Mouse (Mus musculus) stomach, embryonic 15.5 days (tissue): ENCODE measurements around the gene Gabrb1. TPM values are rescaled to one million over a fixed set of nuclear protein-coding genes. Genes with fewer than 3 reads are reported as not detected.

ENCODE experiments used
- ATAC-seq: fragments of 200-750 bp; cut with Nextera tagmentation; 2 replicates; pipeline ENCODE4 v1.8.0; 2017; ENCODE audit warnings: low read depth, moderate number of reproducible peaks, moderate TSS enrichment; ENCODE audit not compliant: insufficient read depth, low FRiP score
- H3K27ac ChIP-seq: fragments of 300-500 bp; sonication (generic); 2 replicates; pipeline ENCODE4 v1.5.1; 2015; ENCODE audit warnings: mild to moderate bottlenecking, inconsistent platforms
- H3K27me3 ChIP-seq: fragments of 300-500 bp; sonication (generic); replicated peaks from 2 replicates; pipeline ENCODE4 v1.6.1; 2015; ENCODE audit warnings: inconsistent platforms
- H3K36me3 ChIP-seq: fragments of 300-500 bp; sonication (generic); 2 replicates; pipeline ENCODE4 v1.6.1; 2015; ENCODE audit warnings: inconsistent platforms
- H3K4me1 ChIP-seq: fragments of 300-500 bp; sonication (generic); 2 replicates; pipeline ENCODE4 v1.6.1; 2015; ENCODE audit warnings: inconsistent platforms
- H3K4me2 ChIP-seq: fragments of 300-500 bp; sonication (generic); 2 replicates; pipeline ENCODE4 v1.6.1; 2015; ENCODE audit warnings: mild to moderate bottlenecking, inconsistent platforms
- H3K4me3 ChIP-seq: fragments of 300-500 bp; sonication (generic); replicated peaks from 2 replicates; pipeline ENCODE4 v1.5.1; 2015; ENCODE audit warnings: inconsistent platforms
- H3K9ac ChIP-seq: fragments of 300-500 bp; sonication (generic); 2 replicates; pipeline ENCODE4 v1.6.1; 2015; ENCODE audit warnings: inconsistent platforms
- H3K9me3 ChIP-seq: fragments of 300-500 bp; sonication (generic); 2 replicates; pipeline ENCODE4 v1.6.1; 2016; ENCODE audit warnings: inconsistent platforms
- WGBS: fragments of 180-500 bp; shearing (Covaris S2); methylation state at CpG from one replicate; pipeline ENCODE4 v1.1.7; 2015; 5-methylcytosine and 5-hydroxymethylcytosine counted together
- polyA plus RNA-seq: library from polyadenylated mRNA; unstranded; fragments of >200 nt; fragmentation: Nextera tagmentation; extraction: Ambion mirVana; gene quantifications from 2 replicates; pipeline ENCODE4 v1.2.1, GENCODE M21; 2015

The Gabrb1 gene
- polyA plus RNA-seq, 1 experiment from 2014 or later: 0.63 TPM

DNA sequence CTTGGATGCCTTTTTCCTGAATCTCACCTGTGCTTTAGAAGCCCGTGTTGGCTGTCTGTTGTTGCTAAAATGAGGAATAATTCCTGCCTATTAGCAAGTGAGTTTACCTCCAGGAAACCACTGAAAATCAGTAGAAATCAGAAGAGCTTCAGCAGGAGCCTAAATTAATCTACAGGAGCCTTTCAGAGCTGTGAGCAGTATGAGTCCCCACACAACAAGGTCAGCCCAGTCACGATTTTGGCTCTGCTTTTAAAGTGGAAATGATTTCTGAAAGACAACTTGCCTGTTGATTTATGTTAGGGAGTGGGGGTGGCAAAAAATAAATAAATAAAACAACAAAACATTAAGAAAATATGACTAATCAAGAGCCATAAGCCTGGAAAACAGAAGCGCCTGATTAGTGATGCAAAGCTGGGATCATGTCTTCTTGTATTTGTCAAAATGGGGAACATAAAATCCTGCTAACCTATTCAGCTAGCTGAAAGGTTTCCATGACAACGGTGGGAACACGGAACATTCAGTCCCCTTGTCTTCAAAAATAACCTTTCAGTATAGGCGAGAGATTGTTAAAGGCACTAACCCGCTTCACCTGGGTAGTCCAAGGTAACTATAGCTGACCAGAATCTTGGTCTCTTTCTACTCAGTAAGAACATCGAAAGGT is 312.4 kb downstream of the Gabrb1 start:
- H3K36me3 ChIP-seq: no peaks in the 10 kb centered on the region
- no peak overlapping the region for H3K27ac ChIP-seq

DNA sequence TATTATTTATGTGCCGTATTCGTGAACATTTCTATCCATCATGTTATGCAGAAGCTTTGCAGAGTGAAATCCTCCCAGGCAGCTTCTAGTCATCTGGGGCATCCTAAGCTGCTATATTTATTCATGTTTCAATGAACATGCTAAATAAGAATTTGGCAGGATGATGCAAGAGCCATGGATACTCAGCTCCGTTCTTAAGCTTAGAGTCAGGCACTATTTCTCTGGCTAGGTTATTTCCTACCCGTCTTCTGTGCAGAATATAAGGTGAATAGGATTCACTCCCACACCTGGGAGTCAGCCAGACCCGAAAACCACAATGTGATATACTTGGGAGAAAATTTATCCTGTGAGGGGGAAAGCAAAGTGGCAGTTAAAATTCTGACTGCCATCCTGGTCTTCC is 314.9 kb downstream of the Gabrb1 start:
- WGBS: 46% methylated on average over 5 of the region's 5 CpGs
- Histone ChIP-seq H3K9ac (no peak overlapping the region), H3K27me3 (no peaks in the 10 kb centered on the region), H3K27ac (no peak overlapping the region), H3K36me3 (no peaks in the 10 kb centered on the region), H3K4me3 (no peak overlapping the region), H3K4me1 (no peaks in the 10 kb centered on the region), H3K9me3 (no peaks in the 10 kb centered on the region), H3K4me2 (no peak overlapping the region)
- no peak for ATAC-seq

More for the DNA sequence above, 312.4 kb downstream of the Gabrb1 start:
- H3K4me1 ChIP-seq: no peaks in the 10 kb centered on the region
- WGBS: 79% methylated on average over 8 of the region's 8 CpGs
- H3K27me3 ChIP-seq: no peaks in the 10 kb centered on the region
- H3K9me3 ChIP-seq: no peaks in the 10 kb centered on the region
- no peak overlapping the region for H3K4me3 ChIP-seq
- no peak for ATAC-seq
- H3K9ac ChIP-seq: no peak overlapping the region
- no peak overlapping the region for H3K4me2 ChIP-seq

DNA sequence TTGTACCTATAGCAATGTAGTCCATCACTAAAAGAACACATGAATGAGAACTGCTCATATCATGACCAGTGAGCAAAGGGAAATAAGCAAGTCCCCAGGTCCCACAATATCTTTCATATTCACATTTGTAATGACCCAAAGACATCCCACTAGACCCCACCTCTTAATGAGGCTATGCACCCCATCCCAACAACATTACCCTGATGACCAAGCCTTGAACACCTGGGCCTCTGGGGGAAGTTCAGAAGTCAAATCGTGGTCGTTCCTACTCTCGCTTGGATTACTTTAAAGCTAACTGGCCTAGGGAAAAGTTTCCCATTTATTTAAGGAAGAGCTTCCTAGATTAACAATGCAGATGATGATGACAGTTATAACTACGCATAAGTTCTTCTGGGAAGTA is 318.2 kb downstream of the Gabrb1 start:
- H3K4me1 ChIP-seq: no peaks in the 10 kb centered on the region
- no peaks in the 10 kb centered on the region for H3K36me3 ChIP-seq
- H3K4me2 ChIP-seq: no peak overlapping the region
- H3K9ac ChIP-seq: no peak overlapping the region
- ATAC-seq: no peak
- WGBS: 83% methylated on average over 4 of the region's 4 CpGs
- no peaks in the 10 kb centered on the region for H3K27me3 ChIP-seq
- no peak overlapping the region for H3K4me3 ChIP-seq
- no peak overlapping the region for H3K27ac ChIP-seq
- H3K9me3 ChIP-seq: no peaks in the 10 kb centered on the region

DNA sequence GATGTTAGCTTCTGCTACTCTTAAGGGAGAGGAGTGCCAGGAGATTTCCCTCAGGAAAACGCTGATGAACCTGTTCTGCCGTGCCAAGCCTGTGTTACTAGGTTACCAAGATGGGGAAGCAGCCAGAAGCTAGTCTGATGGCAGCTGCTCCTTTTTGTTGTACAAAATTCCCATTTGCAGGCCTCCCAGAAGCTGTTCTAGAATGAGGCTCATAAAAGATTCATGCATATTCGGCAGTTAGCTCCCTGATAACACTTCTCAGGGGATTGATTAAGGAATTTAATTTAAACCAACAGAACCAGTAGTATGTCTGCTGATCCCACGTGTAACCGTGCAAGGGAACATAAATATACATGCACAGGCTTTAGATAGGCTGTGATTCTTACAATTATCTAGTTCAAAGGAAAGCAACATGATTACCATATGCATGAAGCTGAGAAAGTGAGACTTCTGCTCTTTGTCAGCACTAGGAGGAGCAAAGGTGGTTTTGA is 318.7 kb downstream of the Gabrb1 start:
- no peaks in the 10 kb centered on the region for H3K36me3 ChIP-seq
- no peak for ATAC-seq
- no peak overlapping the region for H3K27ac ChIP-seq
- no peaks in the 10 kb centered on the region for H3K9me3 ChIP-seq
- H3K27me3 ChIP-seq: no peaks in the 10 kb centered on the region
- H3K9ac ChIP-seq: no peak overlapping the region
- H3K4me3 ChIP-seq: no peak overlapping the region
- H3K4me2 ChIP-seq: no peak overlapping the region
- H3K4me1 ChIP-seq: no peaks in the 10 kb centered on the region
- WGBS: 63% methylated on average over 5 of the region's 5 CpGs

DNA sequence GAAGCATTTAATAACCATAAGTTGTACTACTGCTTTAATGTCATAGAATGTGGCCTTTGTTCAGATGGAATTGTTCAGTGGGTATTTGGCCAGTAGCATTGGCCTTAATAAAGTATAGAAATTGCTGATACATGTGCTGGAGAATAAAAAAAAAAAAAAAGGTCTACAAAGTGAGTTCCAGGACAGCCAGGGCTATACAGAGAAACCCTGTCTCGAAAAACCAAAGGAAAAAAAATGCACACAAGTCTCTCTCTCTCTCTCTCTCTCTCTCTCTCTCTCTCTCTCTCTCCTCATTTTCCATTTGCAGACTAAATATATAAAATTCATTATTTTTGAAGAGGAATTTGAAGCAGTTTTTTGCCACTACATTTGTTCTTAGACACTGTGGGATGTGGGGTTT is 328.6 kb downstream of the Gabrb1 start:
- no peaks in the 10 kb centered on the region for H3K27me3 ChIP-seq
- H3K4me2 ChIP-seq: no peak overlapping the region
- no peak for ATAC-seq
- 55% methylated on average over 1 of the region's 1 CpGs for WGBS
- no peak overlapping the region for H3K9ac ChIP-seq
- no peak overlapping the region for H3K27ac ChIP-seq
- H3K4me1 ChIP-seq: no peaks in the 10 kb centered on the region
- no peak overlapping the region for H3K4me3 ChIP-seq
- no peaks in the 10 kb centered on the region for H3K36me3 ChIP-seq
- no peaks in the 10 kb centered on the region for H3K9me3 ChIP-seq

DNA sequence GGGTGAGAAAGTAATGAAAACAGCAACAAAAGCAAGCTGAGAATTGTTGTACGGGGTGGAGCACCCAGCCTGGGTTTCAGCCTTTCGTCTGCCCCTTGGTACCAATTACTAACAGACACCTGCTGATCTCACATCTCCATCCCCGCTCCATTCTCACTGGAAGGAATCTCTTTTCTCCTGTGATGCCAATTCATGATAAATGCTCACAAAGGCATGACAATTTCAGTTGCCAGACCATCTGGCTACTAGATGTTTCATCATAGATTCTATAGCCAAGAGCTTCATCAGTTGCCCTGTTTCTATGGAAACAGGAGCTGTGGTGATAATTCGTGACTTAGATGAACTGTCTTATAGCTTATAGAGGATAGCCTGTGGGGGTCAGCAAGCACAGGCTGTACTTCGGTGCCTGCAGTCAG is 329.1 kb downstream of the Gabrb1 start:
- no peak for ATAC-seq

DNA sequence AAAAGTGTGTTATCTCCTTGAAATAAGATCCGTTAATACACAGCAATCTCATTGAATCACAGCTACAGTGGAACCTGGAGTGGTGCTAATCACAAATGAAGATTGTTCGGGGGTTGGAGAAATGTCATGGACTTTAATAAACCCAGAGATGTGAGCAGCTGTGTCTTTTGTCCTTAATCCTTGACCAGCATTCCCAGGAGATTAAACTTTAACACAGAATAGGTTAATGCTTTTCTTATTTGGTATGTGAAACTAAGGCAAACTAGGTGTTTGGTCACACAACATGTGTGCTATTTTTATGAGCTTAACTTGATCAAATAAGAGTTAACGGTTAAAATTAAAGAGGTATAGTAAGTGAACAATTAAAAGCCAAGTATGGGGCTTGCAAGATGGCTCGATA is 341.6 kb downstream of the Gabrb1 start:
- Histone ChIP-seq H3K27me3 (no peaks in the 10 kb centered on the region), H3K4me1 (no peaks in the 10 kb centered on the region), H3K9ac (no peak overlapping the region), H3K4me2 (no peak overlapping the region), H3K36me3 (no peaks in the 10 kb centered on the region), H3K9me3 (no peaks in the 10 kb centered on the region), H3K27ac (no peak overlapping the region), H3K4me3 (no peak overlapping the region)
- ATAC-seq: no peak
- WGBS: 69% methylated on average over 4 of the region's 4 CpGs

More for the DNA sequence above, 329.1 kb downstream of the Gabrb1 start:
- 66% methylated on average over 5 of the region's 5 CpGs for WGBS
- Histone ChIP-seq H3K27me3 (no peaks in the 10 kb centered on the region), H3K27ac (no peak overlapping the region), H3K9ac (no peak overlapping the region), H3K4me2 (no peak overlapping the region), H3K4me1 (no peaks in the 10 kb centered on the region), H3K36me3 (no peaks in the 10 kb centered on the region), H3K4me3 (no peak overlapping the region), H3K9me3 (no peaks in the 10 kb centered on the region)

DNA sequence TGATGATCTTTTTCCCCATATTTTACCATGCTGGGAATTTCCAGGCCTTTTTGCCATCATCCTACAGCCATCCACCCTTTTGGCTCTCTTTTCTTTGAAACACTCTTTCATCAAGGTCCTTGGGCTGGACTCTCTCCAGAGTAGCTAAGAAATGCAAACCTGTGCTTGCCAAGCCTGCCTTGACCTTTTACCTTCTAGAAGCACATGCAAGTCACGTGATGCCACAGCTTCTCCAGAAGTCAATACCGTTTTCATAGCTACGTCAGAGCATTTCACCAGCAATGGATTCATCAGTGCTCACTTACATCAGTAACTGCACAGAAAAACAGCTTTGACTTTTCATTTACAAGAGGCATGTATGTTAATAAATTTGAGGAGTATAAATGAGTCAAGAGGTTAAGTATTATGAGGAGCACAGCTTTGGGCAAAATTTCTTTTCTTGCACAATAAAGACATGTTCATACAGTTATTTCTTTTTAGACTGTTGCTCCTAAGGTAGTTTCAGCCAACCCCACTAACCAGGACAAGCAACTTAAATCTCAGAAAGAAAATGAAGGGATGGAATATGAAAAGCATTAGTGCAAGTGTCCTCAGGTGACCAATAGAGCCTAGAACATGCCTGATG is 346.0 kb downstream of the Gabrb1 start:
- WGBS: 73% methylated on average over 3 of the region's 3 CpGs
- no peaks in the 10 kb centered on the region for H3K9me3 ChIP-seq
- no peaks in the 10 kb centered on the region for H3K27me3 ChIP-seq
- no peak overlapping the region for H3K4me3 ChIP-seq
- no peaks in the 10 kb centered on the region for H3K4me1 ChIP-seq
- H3K36me3 ChIP-seq: no peaks in the 10 kb centered on the region
- no peak for ATAC-seq
- no peak overlapping the region for H3K27ac ChIP-seq
- H3K9ac ChIP-seq: no peak overlapping the region
- no peak overlapping the region for H3K4me2 ChIP-seq

DNA sequence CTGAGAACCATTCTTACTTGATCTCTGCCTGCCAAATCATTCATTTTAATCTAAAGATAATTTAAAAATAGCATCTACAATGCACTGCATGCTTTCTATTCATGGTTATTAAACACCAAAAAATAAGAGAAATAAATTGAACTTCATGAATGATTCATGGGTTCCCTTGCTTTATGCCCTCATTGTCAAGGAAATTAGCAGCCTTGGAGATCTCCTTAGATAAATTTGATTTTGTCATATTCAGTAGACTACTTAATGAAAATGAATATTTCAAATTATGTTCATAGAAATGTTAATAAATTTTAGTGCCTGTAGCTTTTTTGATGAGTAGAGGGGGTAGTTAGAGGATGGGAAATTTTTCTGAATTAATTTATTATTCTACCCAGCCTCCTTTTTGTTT is 379.0 kb downstream of the Gabrb1 start:
- Histone ChIP-seq H3K27ac (no peak overlapping the region), H3K9me3 (no peaks in the 10 kb centered on the region), H3K4me2 (no peak overlapping the region), H3K27me3 (no peaks in the 10 kb centered on the region), H3K9ac (no peak overlapping the region), H3K36me3 (no peaks in the 10 kb centered on the region), H3K4me3 (no peak overlapping the region), H3K4me1 (no peaks in the 10 kb centered on the region)
- no peak for ATAC-seq

DNA sequence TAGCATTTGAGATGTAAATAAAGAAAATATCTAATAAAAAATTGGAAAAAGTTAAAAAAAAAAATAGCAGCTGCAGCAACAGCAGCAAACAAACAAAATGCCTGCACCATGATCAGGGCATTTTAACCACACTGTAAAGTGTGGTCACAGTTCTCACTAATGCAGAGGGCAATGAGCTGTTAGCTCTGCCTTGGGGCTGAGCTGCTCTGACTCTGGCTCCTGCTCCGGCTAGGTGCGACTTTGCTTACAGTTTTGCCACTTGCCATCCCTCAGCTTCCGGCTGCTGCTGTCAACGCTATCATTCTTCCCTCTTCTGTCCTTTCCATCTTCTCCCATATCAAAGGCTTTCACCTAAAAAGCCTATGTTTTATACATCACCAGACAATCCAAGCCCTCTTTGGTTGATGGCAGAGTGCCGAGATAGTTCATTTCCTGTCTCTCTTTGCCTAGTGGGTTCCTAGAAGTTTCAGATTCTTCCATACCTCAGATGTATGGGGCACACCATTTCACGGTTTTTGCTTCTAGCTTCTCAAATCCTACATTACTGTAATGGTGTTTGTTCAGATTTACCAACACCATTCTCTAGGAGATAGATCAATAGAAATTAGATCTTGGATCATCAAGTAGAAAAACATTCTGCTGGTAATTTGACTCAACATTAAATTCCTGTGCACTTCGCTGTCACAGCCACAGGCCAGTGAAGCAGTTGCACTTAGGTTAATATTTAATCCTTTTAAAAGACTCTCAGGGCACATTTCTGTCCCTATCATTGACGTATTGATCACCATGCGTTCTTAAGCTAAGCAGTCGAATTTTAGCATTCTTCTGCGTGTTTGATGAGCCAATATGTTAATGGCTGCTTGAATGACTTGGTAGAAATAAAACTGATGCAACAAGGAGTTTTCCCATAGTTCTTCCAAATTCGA is 385.6 kb downstream of the Gabrb1 start:
- no peak overlapping the region for H3K4me2 ChIP-seq
- no peaks in the 10 kb centered on the region for H3K27me3 ChIP-seq
- no peaks in the 10 kb centered on the region for H3K4me1 ChIP-seq
- no peaks in the 10 kb centered on the region for H3K9me3 ChIP-seq
- no peaks in the 10 kb centered on the region for H3K36me3 ChIP-seq
- no peak overlapping the region for H3K4me3 ChIP-seq
- no peak overlapping the region for H3K9ac ChIP-seq
- 56% methylated on average over 12 of the region's 12 CpGs for WGBS
- H3K27ac ChIP-seq: no peak overlapping the region
- no peak for ATAC-seq

DNA sequence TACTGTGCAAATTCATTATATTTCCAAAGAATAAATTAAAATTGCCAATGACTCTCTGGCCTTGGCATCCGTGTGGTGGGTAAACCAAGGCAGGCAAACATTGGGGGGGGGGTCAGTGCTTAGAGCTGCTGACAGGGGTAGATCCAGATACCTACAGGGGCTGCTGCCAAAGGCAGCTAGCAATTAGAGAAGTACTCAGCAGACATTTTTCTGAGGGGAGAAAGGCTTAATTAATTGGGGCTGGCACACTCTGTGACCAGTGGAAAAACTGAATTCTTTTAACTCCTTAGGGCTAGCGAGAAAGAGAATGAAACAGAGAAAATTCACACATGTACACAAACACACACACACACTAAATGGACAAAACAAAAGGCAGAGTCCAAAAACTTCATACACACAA is 388.3 kb downstream of the Gabrb1 start:
- H3K9ac ChIP-seq: no peak overlapping the region
- 85% methylated on average over 2 of the region's 2 CpGs for WGBS
- no peaks in the 10 kb centered on the region for H3K4me1 ChIP-seq
- H3K9me3 ChIP-seq: no peaks in the 10 kb centered on the region
- H3K27me3 ChIP-seq: no peaks in the 10 kb centered on the region
- H3K4me3 ChIP-seq: no peak overlapping the region
- no peaks in the 10 kb centered on the region for H3K36me3 ChIP-seq
- H3K4me2 ChIP-seq: no peak overlapping the region
- no peak for ATAC-seq
- no peak overlapping the region for H3K27ac ChIP-seq

DNA sequence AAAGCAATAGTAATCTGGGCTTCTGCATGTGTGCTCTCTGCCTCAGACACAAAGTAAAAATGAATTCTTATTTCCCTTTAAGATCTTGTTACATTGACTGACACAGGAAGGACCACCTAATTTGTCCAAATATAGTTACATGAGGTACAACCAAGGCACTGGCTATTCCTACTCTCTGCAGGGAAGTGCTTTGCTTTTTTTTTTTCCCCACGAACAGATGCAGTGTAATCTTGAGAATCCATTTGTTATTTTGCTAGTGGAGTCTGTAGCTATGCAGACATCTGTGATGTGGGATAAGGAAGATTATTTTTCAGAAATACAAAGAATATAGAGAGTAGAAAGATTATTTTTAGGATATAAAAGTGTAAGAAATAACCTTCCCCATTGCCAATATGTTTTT is 406.2 kb downstream of the Gabrb1 start:
- H3K36me3 ChIP-seq: no peaks in the 10 kb centered on the region
- no peaks in the 10 kb centered on the region for H3K9me3 ChIP-seq
- H3K4me1 ChIP-seq: no peaks in the 10 kb centered on the region
- H3K4me3 ChIP-seq: no peak overlapping the region
- H3K27ac ChIP-seq: no peak overlapping the region
- H3K27me3 ChIP-seq: no peaks in the 10 kb centered on the region
- 35% methylated on average over 1 of the region's 1 CpGs for WGBS
- no peak overlapping the region for H3K9ac ChIP-seq
- no peak for ATAC-seq
- H3K4me2 ChIP-seq: no peak overlapping the region
